Mouse (Mus musculus) liver, embryonic 18 days (tissue): ENCODE results near the gene Stam. TPM values are rescaled to one million over a fixed set of nuclear protein-coding genes. Genes with fewer than 3 reads are reported as not detected.

Source experiments
- polyA plus RNA-seq: library from polyadenylated mRNA; depleted of rRNA; stranded (reverse); fragments of >200 nt; gene quantifications from 2 replicates; pipeline ENCODE4 v1.2.3, GENCODE M21; 2012; rRNA removed

The Stam gene
- polyA plus RNA-seq: 9.4 and 10.7 TPM in 2 replicates

DNA sequence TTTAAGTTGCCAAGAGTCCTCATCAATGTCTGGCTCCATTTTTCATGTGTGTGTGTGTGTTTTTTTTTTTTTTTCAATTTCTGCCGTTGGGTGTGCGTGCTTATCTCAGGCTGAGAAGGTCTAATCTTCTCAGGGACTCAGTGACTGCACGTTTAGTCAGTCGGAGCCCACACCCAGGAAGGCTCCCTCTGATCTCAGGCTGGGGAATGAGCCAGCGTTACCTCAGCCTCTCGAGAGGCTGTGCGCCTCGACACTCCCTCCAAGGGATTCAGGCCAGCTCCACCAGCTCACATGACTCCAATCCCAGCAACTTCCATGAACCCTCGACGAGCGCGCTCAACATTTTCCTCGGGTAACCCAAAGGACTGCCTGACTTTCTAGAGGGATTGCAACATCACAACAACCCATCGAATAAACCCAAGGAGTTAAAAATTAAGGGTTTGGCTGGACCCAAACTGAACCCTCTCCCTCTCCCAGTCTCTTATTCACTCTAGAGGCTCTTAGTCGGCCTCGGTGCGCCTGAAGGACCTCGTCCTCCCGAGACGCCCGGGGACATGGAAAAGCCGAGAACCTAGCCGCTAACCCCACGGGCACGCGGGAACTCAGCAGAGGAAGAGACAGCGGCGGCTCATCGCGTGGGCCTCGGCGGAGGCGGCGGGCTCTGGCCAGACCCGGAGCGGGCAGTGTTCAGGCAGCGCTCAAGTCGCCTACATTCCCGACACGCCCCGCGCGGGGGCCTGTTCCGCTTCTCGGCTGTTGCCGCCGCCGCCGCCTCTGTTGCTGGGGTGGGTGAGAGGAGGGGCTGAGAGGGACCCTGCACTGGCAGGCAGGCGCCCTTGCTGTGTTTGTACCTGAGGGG, at the start of gene Stam:
Gene Stam, plus strand, starts transcription at position 737 of the 859 bp plus-strand sequence.

DNA sequence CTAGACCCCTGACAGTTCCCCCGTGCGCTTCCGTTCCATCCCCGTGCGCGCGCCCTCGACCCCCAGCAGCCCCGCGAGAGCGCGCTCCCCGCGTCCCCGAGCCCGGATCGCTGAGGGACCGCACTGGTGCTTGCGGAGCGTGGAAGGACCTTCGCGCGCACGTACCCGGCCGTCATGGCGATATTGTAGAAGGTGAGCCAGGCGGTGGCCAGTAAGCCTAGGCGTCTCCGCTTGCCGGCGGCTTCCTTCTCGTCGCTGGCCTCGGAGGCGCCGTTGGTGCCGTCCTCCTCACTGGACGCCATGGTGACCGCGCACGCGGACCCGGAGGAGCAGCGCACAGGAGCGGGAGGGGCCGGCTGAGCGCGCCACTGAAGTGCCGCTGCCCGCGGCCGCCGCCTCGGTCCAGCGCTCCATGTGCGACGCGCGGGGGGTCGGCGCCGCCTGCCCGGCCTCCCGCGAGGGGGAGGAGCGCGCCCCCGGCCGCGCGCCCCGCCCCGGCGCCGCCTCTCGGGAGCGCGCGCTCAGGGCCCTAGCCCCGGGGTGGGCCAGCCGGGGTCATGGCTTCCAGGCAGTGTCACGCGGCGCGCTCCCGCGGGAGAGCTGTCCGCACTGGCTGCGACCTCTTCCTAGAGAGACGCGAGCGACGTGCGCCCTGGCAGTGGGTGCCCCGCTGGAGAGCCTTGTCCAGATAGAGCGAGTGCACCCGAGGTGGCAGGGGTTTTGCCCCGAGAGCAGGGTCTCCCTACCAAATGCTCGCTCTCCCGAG, 18.1 kb upstream of the Stam start, which contains the start of gene Hacd1:
Gene Hacd1, minus strand, starts transcription at position 570 of the 766 bp plus-strand sequence.

DNA sequence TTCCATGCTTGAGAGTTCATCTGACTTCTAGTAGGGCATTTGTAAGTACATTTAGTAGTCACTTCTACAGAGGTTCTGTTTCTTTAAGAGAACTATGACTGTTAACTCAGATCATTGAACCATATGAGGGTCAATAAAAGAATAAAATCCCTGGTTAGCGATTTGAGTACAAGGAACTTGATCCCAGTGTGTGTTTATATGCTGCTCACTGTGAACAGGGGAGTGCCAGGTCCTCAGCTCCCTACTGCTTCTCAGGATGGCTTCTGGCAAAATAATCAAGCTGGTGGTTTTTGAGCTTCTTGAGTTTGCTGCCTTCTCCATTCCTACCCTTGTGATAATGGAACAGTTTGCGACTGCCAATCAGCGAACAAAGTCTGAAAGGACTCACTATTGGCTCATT, 100.4 kb downstream of the Stam start, which contains the start of gene Tmem236:
Gene Tmem236, plus strand, starts transcription at position 190 of the 400 bp plus-strand sequence.

Other genes with a start within 250 kb of the Stam start
- 35.1 and 41.4 TPM in 2 replicates for gene Hacd1, start 18.0 kb upstream of the Stam start, polyA plus RNA-seq
- 0.05 and 0.06 TPM in 2 replicates for gene Tmem236, start 100.4 kb downstream of the Stam start, polyA plus RNA-seq
- gene Mrc1, start 155.3 kb downstream of the Stam start, polyA plus RNA-seq: 9.8 and 10.7 TPM in 2 replicates